Mouse (Mus musculus) intestine, postnatal 0 days (tissue): Measurements from ENCODE around the gene Cfap57. TPM values are rescaled to one million over a fixed set of nuclear protein-coding genes. Genes with fewer than 3 reads are reported as not detected.
A peak's percentile ranks its signal among the peaks of the same experiment; 100 is the strongest.

Experiments used
- ATAC-seq: fragments of 200-750 bp; cut with Nextera tagmentation; 2 replicates; pipeline ENCODE4 v1.8.0; 2017; ENCODE audit warnings: mild to moderate bottlenecking, moderate TSS enrichment, moderate library complexity
- H3K27ac ChIP-seq: fragments of 300-500 bp; sonication (generic); 2 replicates; pipeline ENCODE4 v1.5.1; 2014; ENCODE audit warnings: mild to moderate bottlenecking, low read depth, low read length, moderate library complexity
- H3K27me3 ChIP-seq: fragments of 300-500 bp; sonication (generic); replicated peaks from 2 replicates; pipeline ENCODE4 v1.6.1; 2014; ENCODE audit warnings: low read length, mixed read lengths; ENCODE audit not compliant: control insufficient read depth, insufficient read depth
- H3K36me3 ChIP-seq: fragments of 300-500 bp; sonication (generic); 2 replicates; pipeline ENCODE4 v1.6.1; 2014; ENCODE audit warnings: mild to moderate bottlenecking, moderate library complexity; ENCODE audit not compliant: control insufficient read depth, insufficient read depth
- H3K4me1 ChIP-seq: fragments of 300-500 bp; sonication (generic); replicated peaks from 2 replicates; pipeline ENCODE4 v1.6.1; 2014; ENCODE audit warnings: antibody characterized with exemption, low read length, mixed read lengths; ENCODE audit not compliant: control insufficient read depth, insufficient read depth
- H3K4me2 ChIP-seq: fragments of 300-500 bp; sonication (generic); replicated peaks from 2 replicates; pipeline ENCODE4 v1.6.1; 2014; ENCODE audit warnings: low read depth, mild to moderate bottlenecking, moderate library complexity
- H3K4me3 ChIP-seq: fragments of 300-500 bp; sonication (generic); 2 replicates; pipeline ENCODE4 v1.5.1; 2014; ENCODE audit warnings: low read depth, low read length
- H3K9ac ChIP-seq: fragments of 300-500 bp; sonication (generic); 2 replicates; pipeline ENCODE4 v1.6.1; 2014; ENCODE audit warnings: mild to moderate bottlenecking, low read depth, low read length
- H3K9me3 ChIP-seq: fragments of 300-500 bp; sonication (generic); 2 replicates; pipeline ENCODE4 v1.6.1; 2016; ENCODE audit warnings: mixed run types; ENCODE audit not compliant: control insufficient read depth
- CTCF ChIP-seq: sonication (generic); IDR thresholded peaks from 2 replicates; pipeline ENCODE4 v1.5.1; 2016; ENCODE audit warnings: low read depth, mild to moderate bottlenecking, control low read depth, antibody characterized with exemption, moderate library complexity
- WGBS: fragments of 180-500 bp; shearing (Covaris S2); extraction: QIAGEN DNeasy Blood & Tissue Kit; methylation state at CpG from one replicate; pipeline ENCODE4 v1.1.7; 2014; 5-methylcytosine and 5-hydroxymethylcytosine counted together
- polyA plus RNA-seq: library from polyadenylated mRNA; unstranded; fragments of >200 nt; fragmentation: Nextera tagmentation; extraction: Ambion mirVana; gene quantifications from 2 replicates; pipeline ENCODE4 v1.2.1, GENCODE M21; 2015

Gene Cfap57
- polyA plus RNA-seq, 1 experiment from 2014 or later: 0.29 TPM

- ATAC-seq: peak; percentile 3; the same call in 1 of the 2 replicates
- WGBS: 40% methylated on average over 14 of the region's 14 CpGs
- H3K4me1 ChIP-seq: peaks cover 7% of the 10 kb centered on the region; the same call in 1 of the 2 replicates
These were observed 76.0 kb downstream of the Cfap57 start for GRCm38 (mm10) chr4:118544441-118545127.

GRCm38 (mm10) chr4:118543592-118544260 lies 76.9 kb downstream of the Cfap57 start, which contains the start of gene Tmem125:
Gene Tmem125 (minus strand): TSS chr4:118544044.
- peak within 1 kb of the TSS; percentile 46 for H3K9ac ChIP-seq
- peak; percentile 93 for ATAC-seq
- under 1% methylated on average over 24 of the region's 24 CpGs for WGBS

More at GRCm38 (mm10) chr4:118544441-118545127, 76.0 kb downstream of the Cfap57 start:
- no peaks in the 10 kb centered on the region; the same call in 1 of the 2 replicates for H3K27me3 ChIP-seq
- peak overlapping the region; percentile 92 for H3K27ac ChIP-seq
- H3K9me3 ChIP-seq: no peaks in the 10 kb centered on the region
- no peak for TF ChIP-seq CTCF
- H3K4me3 ChIP-seq: peak overlapping the region; percentile 37
- no peaks in the 10 kb centered on the region for H3K36me3 ChIP-seq
- peak overlapping the region; percentile 35 for H3K9ac ChIP-seq
- H3K4me2 ChIP-seq: peak overlapping the region; percentile 65

GRCm38 (mm10) chr4:118543158-118543530 lies 77.4 kb downstream of the Cfap57 start:
- Histone ChIP-seq H3K4me1 (peaks cover 7% of the 10 kb centered on the region; the same call in 1 of the 2 replicates), H3K9ac (peak overlapping the region; percentile 46), H3K9me3 (no peaks in the 10 kb centered on the region), H3K27ac (peak overlapping the region; percentile 92), H3K36me3 (no peaks in the 10 kb centered on the region), H3K4me3 (peak overlapping the region; percentile 37), H3K4me2 (peak overlapping the region; percentile 65), H3K27me3 (no peaks in the 10 kb centered on the region; the same call in 1 of the 2 replicates)
- TF ChIP-seq CTCF: peak; percentile 38; the same call in 1 of the 2 replicates
- 5% methylated on average over 13 of the region's 13 CpGs for WGBS
- peak; percentile 66 for ATAC-seq

More at GRCm38 (mm10) chr4:118543592-118544260, 76.9 kb downstream of the Cfap57 start, which contains the start of gene Tmem125:
- TF ChIP-seq CTCF: no peak
- Histone ChIP-seq H3K27me3 (no peaks in the 10 kb centered on the region; the same call in 1 of the 2 replicates), H3K27ac (peak within 1 kb of the TSS; percentile 92), H3K4me1 (peaks cover 7% of the 10 kb centered on the region; the same call in 1 of the 2 replicates), H3K4me3 (peak within 1 kb of the TSS; percentile 37), H3K36me3 (no peaks in the 10 kb centered on the region), H3K9me3 (no peaks in the 10 kb centered on the region), H3K4me2 (peak within 1 kb of the TSS; percentile 65)

GRCm38 (mm10) chr4:118542510-118543157 lies 77.9 kb downstream of the Cfap57 start:
- Histone ChIP-seq H3K9me3 (no peaks in the 10 kb centered on the region), H3K36me3 (no peaks in the 10 kb centered on the region), H3K27ac (0 out of 2 replicates have a peak overlapping the region, but pooled peaks have one; percentile 92), H3K9ac (peak overlapping the region; percentile 46; the same call in 1 of the 2 replicates), H3K4me2 (peak overlapping the region; percentile 65), H3K4me3 (peak overlapping the region; percentile 37), H3K4me1 (peaks cover 7% of the 10 kb centered on the region; the same call in 1 of the 2 replicates), H3K27me3 (no peaks in the 10 kb centered on the region; the same call in 1 of the 2 replicates)
- no peak for ATAC-seq
- no peak for TF ChIP-seq CTCF
- 40% methylated on average over 9 of the region's 9 CpGs for WGBS

GRCm38 (mm10) chr4:118539904-118540303 lies 80.7 kb downstream of the Cfap57 start:
- H3K4me2 ChIP-seq: no peak overlapping the region
- no peaks in the 10 kb centered on the region for H3K27me3 ChIP-seq
- ATAC-seq: no peak
- H3K9me3 ChIP-seq: no peaks in the 10 kb centered on the region
- H3K4me3 ChIP-seq: no peak overlapping the region
- WGBS: 48% methylated on average over 10 of the region's 10 CpGs
- H3K9ac ChIP-seq: no peak overlapping the region
- peaks cover 6% of the 10 kb centered on the region; the same call in 1 of the 2 replicates for H3K4me1 ChIP-seq
- no peak for TF ChIP-seq CTCF
- H3K27ac ChIP-seq: no peak overlapping the region
- H3K36me3 ChIP-seq: no peaks in the 10 kb centered on the region

- Histone ChIP-seq H3K27me3 (no peaks in the 10 kb centered on the region), H3K4me1 (no peaks in the 10 kb centered on the region), H3K36me3 (no peaks in the 10 kb centered on the region), H3K27ac (no peak overlapping the region), H3K4me3 (no peak overlapping the region), H3K4me2 (no peak overlapping the region), H3K9ac (no peak overlapping the region), H3K9me3 (no peaks in the 10 kb centered on the region)
- 24% methylated on average over 6 of the region's 6 CpGs for WGBS
- no peak for ATAC-seq
- TF ChIP-seq CTCF: no peak
These were observed 82.8 kb downstream of the Cfap57 start for GRCm38 (mm10) chr4:118537801-118538200.
